Mouse (Mus musculus) cortical plate, adult 2 months (tissue): ENCODE data around the gene Plekha6. TPM values are rescaled to one million over a fixed set of nuclear protein-coding genes. Genes with fewer than 3 reads are reported as not detected.
A peak's percentile ranks its signal among the peaks of the same experiment; 100 is the strongest.

Source experiments
- H3K27ac ChIP-seq: fragments of 200-500 bp; 2 replicates; pipeline ENCODE4 v1.5.1; 2012; ENCODE audit warnings: low read length, control low read depth, inconsistent platforms; ENCODE audit not compliant: insufficient read depth
- H3K4me1 ChIP-seq: fragments of 200-500 bp; 2 replicates; pipeline ENCODE4 v1.6.1; 2011; ENCODE audit warnings: low read length; ENCODE audit not compliant: control insufficient read depth, insufficient read depth
- H3K4me3 ChIP-seq: fragments of 200-500 bp; 2 replicates; pipeline ENCODE4 v1.5.1; 2011; ENCODE audit warnings: mild to moderate bottlenecking, low read length, control low read depth; ENCODE audit not compliant: insufficient read depth
- CTCF ChIP-seq: fragments of 200-500 bp; IDR thresholded peaks from 2 replicates; pipeline ENCODE4 v1.5.1; 2011; ENCODE audit warnings: mild to moderate bottlenecking, control low read depth, low read length; ENCODE audit not compliant: insufficient read depth; ENCODE audit errors: extremely low read depth
- POLR2A ChIP-seq: fragments of 200-500 bp; IDR thresholded peaks from 2 replicates; pipeline ENCODE4 v1.6.1; 2011; ENCODE audit warnings: mild to moderate bottlenecking, low read length, control low read depth; ENCODE audit not compliant: insufficient read depth; ENCODE audit errors: extremely low read depth
- polyA plus RNA-seq: library from polyadenylated mRNA; depleted of rRNA; stranded (reverse); fragments of >200 nt; gene quantifications from 2 replicates; pipeline ENCODE4 v1.2.3, GENCODE M21; 2012

The Plekha6 gene
- polyA plus RNA-seq, 1 experiment: 83.2 TPM

- peak overlapping the region; percentile 72 for H3K27ac ChIP-seq
- peak; percentile 34; the same call in 1 of the 2 replicates for TF ChIP-seq POLR2A
- TF ChIP-seq CTCF: no peak
Observed at GRCm38 (mm10) chr1:133182016-133182705, 18.2 kb downstream of the Plekha6 start.

GRCm38 (mm10) chr1:133182706-133183095 is 18.7 kb downstream of the Plekha6 start:
- peak overlapping the region; percentile 72 for H3K27ac ChIP-seq
- no peaks in the 10 kb centered on the region; the same call in 1 of the 2 replicates for H3K4me1 ChIP-seq
- TF ChIP-seq CTCF: no peak
- TF ChIP-seq POLR2A: no peak
- H3K4me3 ChIP-seq: peak overlapping the region; percentile 96

More at GRCm38 (mm10) chr1:133182016-133182705, 18.2 kb downstream of the Plekha6 start:
- peak overlapping the region; percentile 96 for H3K4me3 ChIP-seq
- no peaks in the 10 kb centered on the region; the same call in 1 of the 2 replicates for H3K4me1 ChIP-seq

- Histone ChIP-seq H3K4me3 (peak overlapping the region; percentile 96), H3K4me1 (peaks cover 1% of the 10 kb centered on the region; the same call in 1 of the 2 replicates), H3K27ac (no peak overlapping the region)
- TF ChIP-seq CTCF: no peak
- no peak for TF ChIP-seq POLR2A
Observed at GRCm38 (mm10) chr1:133183141-133183925, 19.3 kb downstream of the Plekha6 start.

DNA sequence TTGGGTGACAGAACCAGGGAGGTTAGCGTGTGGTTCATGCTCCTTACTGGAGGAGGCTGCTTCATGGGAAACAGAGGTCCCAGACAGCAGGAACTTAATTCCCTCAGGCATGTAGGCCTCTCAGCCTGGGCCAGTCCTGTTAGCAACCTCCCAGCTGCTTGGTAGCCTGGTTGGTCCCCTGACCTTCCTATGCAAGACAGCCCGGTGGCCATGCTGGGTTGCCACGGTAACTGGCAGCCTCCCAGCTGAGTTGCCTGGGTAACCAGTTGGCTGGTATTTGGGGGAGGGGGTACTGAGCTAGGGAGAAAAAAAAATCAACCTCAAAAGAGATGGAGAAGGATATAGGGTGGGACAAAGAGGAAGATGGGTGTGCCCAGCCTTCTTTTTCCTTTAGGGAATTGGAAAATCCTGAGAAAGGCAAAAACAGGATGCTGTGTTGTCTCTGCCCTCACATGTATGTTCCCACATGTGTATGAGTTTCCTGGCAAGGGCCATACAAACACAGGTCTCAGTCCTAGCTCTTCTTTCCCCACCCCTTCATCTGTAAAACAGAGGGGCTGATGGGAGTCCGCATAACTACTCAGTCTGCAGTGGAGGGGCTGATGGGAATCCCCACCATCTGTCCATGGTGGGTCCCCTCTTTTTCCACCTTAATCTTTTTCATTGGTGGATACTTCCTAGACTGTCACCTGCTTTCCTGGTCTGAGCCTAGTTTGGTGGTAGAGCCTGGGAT is 24.1 kb downstream of the Plekha6 start:
- Histone ChIP-seq H3K4me1 (peaks cover 3% of the 10 kb centered on the region; the same call in 1 of the 2 replicates), H3K4me3 (no peak overlapping the region), H3K27ac (no peak overlapping the region)
- TF ChIP-seq CTCF (no peak), POLR2A (no peak)

DNA sequence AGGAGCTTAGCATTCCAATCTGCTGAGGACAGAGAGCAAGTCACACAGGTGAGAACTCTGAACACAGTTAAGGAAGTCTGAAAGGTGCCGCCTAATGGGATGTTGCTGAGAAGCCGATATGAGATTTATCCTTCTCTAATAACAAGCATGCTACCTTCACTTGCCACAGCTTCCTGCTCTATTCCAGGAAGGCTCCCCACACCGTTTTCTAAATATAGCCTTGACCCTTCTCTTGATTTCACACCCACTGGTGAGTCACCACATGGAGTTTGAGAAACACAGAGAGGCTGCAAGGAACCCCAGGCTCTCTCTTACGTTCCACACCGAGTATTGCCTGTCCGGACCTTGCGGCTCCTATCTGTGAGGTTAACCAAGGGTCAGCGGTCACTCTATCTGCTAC is 24.7 kb downstream of the Plekha6 start:
- H3K4me1 ChIP-seq: peaks cover 3% of the 10 kb centered on the region; the same call in 1 of the 2 replicates
- no peak overlapping the region for H3K27ac ChIP-seq
- TF ChIP-seq CTCF: no peak
- no peak for TF ChIP-seq POLR2A
- H3K4me3 ChIP-seq: no peak overlapping the region

DNA sequence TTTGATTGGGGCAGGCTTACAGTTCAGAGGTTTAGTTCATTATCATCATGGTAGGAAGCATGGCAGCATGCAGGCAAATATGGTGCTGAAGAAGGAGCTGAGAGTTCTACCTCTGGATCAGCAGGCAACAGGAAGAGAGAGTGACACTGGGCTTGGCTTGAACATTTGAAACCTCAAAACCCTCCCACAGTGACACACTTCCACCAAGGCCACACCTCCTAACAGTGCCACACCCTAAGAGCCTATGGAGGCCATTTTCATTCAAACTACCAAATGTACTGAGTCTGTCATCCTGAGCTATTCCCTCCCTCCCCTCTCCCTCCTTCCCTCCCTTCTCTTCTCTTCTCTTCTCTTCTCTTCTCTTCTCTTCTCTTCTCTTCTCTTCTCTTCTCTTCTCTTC is 25.5 kb downstream of the Plekha6 start:
- Histone ChIP-seq H3K27ac (no peak overlapping the region), H3K4me3 (no peak overlapping the region), H3K4me1 (peaks cover 3% of the 10 kb centered on the region; the same call in 1 of the 2 replicates)
- TF ChIP-seq POLR2A: no peak
- no peak for TF ChIP-seq CTCF

GRCm38 (mm10) chr1:133190550-133190949 is 26.5 kb downstream of the Plekha6 start:
- Histone ChIP-seq H3K4me3 (no peak overlapping the region), H3K27ac (no peak overlapping the region), H3K4me1 (peaks cover 3% of the 10 kb centered on the region; the same call in 1 of the 2 replicates)
- no peak for TF ChIP-seq CTCF
- TF ChIP-seq POLR2A: no peak

GRCm38 (mm10) chr1:133196181-133196580 is 32.2 kb downstream of the Plekha6 start:
- no peak for TF ChIP-seq POLR2A
- TF ChIP-seq CTCF: no peak
- no peak overlapping the region for H3K27ac ChIP-seq
- no peak overlapping the region for H3K4me3 ChIP-seq
- H3K4me1 ChIP-seq: peaks cover 5% of the 10 kb centered on the region

- no peak overlapping the region for H3K4me3 ChIP-seq
- no peak overlapping the region for H3K27ac ChIP-seq
- TF ChIP-seq CTCF (no peak), POLR2A (no peak)
- H3K4me1 ChIP-seq: peaks cover 5% of the 10 kb centered on the region
Observed at GRCm38 (mm10) chr1:133197266-133197665, 33.3 kb downstream of the Plekha6 start.
